Mouse (Mus musculus) lung, postnatal 0 days (tissue): ENCODE measurements around the gene Clcn5.

Source experiments
- CTCF ChIP-seq: IDR thresholded peaks from 2 replicates; pipeline ENCODE4 v1.5.1; 2016; ENCODE audit warnings: antibody characterized with exemption, mild to moderate bottlenecking
- EP300 ChIP-seq: IDR thresholded peaks from 2 replicates; pipeline ENCODE4 v1.6.1; 2016; ENCODE audit warnings: antibody characterized with exemption, mild to moderate bottlenecking, control low read depth

GRCm38 (mm10) chrX:7282636-7283035 lies 36.5 kb downstream of the Clcn5 start:
- no peak for TF ChIP-seq CTCF
- TF ChIP-seq EP300, result no peak
